Mouse (Mus musculus) myocyte (in vitro differentiated cells): ENCODE measurements around the gene Gm13889. TPM values are rescaled to one million over a fixed set of nuclear protein-coding genes. Genes with fewer than 3 reads are reported as not detected.

Experiments
- H3K27me3 ChIP-seq: one replicate; pipeline ENCODE4 v1.6.1; 2011; ENCODE audit not compliant: control insufficient read depth, insufficient read depth, insufficient read length
- H3K36me3 ChIP-seq: one replicate; pipeline ENCODE4 v1.6.1; 2011; ENCODE audit not compliant: control insufficient read depth, insufficient read depth
- H3K4me2 ChIP-seq: one replicate; pipeline ENCODE4 v1.6.1; 2011; ENCODE audit warnings: low read depth, control low read depth
- H3K4me3 ChIP-seq: one replicate; pipeline ENCODE4 v1.5.1; 2011; ENCODE audit warnings: mild to moderate bottlenecking, control low read depth, moderate library complexity
- H3K79me2 ChIP-seq: one replicate; pipeline ENCODE4 v1.6.1; 2011; ENCODE audit not compliant: control insufficient read depth, insufficient read depth
- H3ac ChIP-seq: one replicate; pipeline ENCODE4 v1.6.1; 2011; ENCODE audit not compliant: control insufficient read depth, insufficient read length
- CEBPB ChIP-seq: IDR thresholded peaks from 2 replicates; pipeline ENCODE4 v1.6.1; 2011; ENCODE audit warnings: mild to moderate bottlenecking, moderate library complexity; ENCODE audit not compliant: poor library complexity, insufficient read depth, severe bottlenecking
- E2F4 ChIP-seq: IDR thresholded peaks from one replicate; pipeline ENCODE4 v1.6.1; 2011; ENCODE audit warnings: mild to moderate bottlenecking, control low read depth, moderate library complexity; ENCODE audit not compliant: insufficient read depth
- MAX ChIP-seq: IDR thresholded peaks from one replicate; pipeline ENCODE4 v1.6.1; 2011; ENCODE audit warnings: low read depth, mild to moderate bottlenecking, control low read depth
- MYOD1 ChIP-seq, 3 experiments: IDR thresholded peaks; one replicate each; pipeline ENCODE4 v1.6.1; 2011; ENCODE audit warnings: control low read depth in 2 of 3, low read depth in 2 of 3, mild to moderate bottlenecking in 2 of 3, moderate library complexity in 1 of 3; ENCODE audit not compliant: insufficient read length in 2 of 3, control insufficient read depth in 1 of 3
- MYOG ChIP-seq, 3 experiments: IDR thresholded peaks; one replicate each; pipeline ENCODE4 v1.6.1; 2011; ENCODE audit warnings: control low read depth in 2 of 3, low read depth in 2 of 3, mild to moderate bottlenecking in 2 of 3; ENCODE audit not compliant: insufficient read length in 2 of 3, control insufficient read depth in 1 of 3, insufficient read depth in 1 of 3
- POLR2A ChIP-seq: IDR thresholded peaks from one replicate; pipeline ENCODE4 v1.6.1; 2011; ENCODE audit warnings: low read depth, mild to moderate bottlenecking, control low read depth, moderate library complexity; ENCODE audit not compliant: insufficient read length
- POLR2AphosphoS2 ChIP-seq: IDR thresholded peaks from one replicate; pipeline ENCODE4 v1.6.1; 2011; ENCODE audit warnings: low read depth, control low read depth; ENCODE audit not compliant: insufficient read length
- REST ChIP-seq: IDR thresholded peaks from one replicate; pipeline ENCODE4 v1.6.1; 2011; ENCODE audit warnings: mild to moderate bottlenecking, control low read depth, moderate library complexity; ENCODE audit not compliant: insufficient read depth, insufficient read length
- SRF ChIP-seq: IDR thresholded peaks from one replicate; pipeline ENCODE4 v1.6.1; 2011; ENCODE audit warnings: low read depth; ENCODE audit not compliant: control insufficient read depth, insufficient read length
- TCF12 ChIP-seq: IDR thresholded peaks from one replicate; pipeline ENCODE4 v1.6.1; 2011; ENCODE audit warnings: mild to moderate bottlenecking, control low read depth; ENCODE audit not compliant: poor library complexity, insufficient read depth, severe bottlenecking
- TCF3 ChIP-seq: IDR thresholded peaks from one replicate; pipeline ENCODE4 v1.6.1; 2011; ENCODE audit warnings: low read depth, control low read depth; ENCODE audit not compliant: insufficient read length
- USF1 ChIP-seq: IDR thresholded peaks from one replicate; pipeline ENCODE4 v1.6.1; 2011; ENCODE audit warnings: low read depth, mild to moderate bottlenecking, control low read depth, moderate library complexity
- polyA plus RNA-seq: library from polyadenylated mRNA; unstranded; fragments of >200 nt; fragmentation: generic; extraction: Trizol; gene quantifications from one replicate; pipeline ENCODE4 v1.2.1, GENCODE M21; 2012; ENCODE audit warnings: missing spikeins

Gm13889 gene
- polyA plus RNA-seq, 1 experiment = 6.1 TPM

DNA sequence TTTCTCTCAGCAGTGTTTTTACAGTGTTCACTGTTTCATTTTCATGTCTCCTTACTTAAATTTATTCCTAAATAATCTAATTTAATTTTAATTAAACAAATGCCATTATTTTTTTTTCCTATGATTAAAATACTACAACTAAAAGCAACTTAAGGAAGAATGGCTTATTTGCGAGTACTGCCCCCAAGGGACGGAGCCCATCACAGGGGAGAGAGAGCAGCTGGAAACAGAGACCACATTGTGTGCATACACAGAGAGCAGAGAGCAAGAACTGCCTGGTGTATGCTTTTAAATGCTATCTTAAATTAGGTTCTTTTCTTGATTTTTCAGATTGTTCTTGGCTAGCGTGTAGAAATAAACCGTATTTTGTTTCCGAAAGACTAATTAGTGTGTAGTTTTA, 10.0 kb downstream of the Gm13889 start:
- TF ChIP-seq CEBPB (no peak), SRF (no peak), MAX (no peak), TCF12 (no peak), REST (no peak), USF1 (no peak), POLR2A (no peak), POLR2AphosphoS2 (no peak)
- Histone ChIP-seq H3K4me2 (no peak overlapping the region), H3K79me2 (no peaks in the 10 kb centered on the region), H3K27me3 (no peaks in the 10 kb centered on the region), H3ac (no peak overlapping the region), H3K36me3 (no peaks in the 10 kb centered on the region), H3K4me3 (no peak overlapping the region)

DNA sequence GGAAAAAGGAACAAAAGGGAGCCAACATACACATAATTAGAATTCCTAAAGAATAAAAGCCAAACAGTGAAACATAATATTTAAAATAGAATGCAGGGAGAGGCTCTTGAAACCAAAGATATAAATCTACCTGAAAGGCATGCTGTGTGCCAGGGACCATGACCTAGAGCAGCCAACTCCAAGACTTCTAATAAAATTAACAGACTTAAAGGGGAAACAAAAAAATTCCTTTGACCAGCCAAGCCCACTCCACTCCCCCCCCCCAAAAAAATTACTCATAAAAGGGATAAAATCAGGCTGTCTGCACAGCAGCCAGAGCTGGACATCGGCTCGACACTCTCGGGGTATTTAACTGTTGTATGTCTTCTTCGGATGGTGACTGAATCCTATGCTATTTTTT, 12.1 kb downstream of the Gm13889 start:
- Histone ChIP-seq H3K36me3 (no peaks in the 10 kb centered on the region), H3K27me3 (peaks cover 10% of the 10 kb centered on the region), H3ac (no peak overlapping the region), H3K4me2 (no peak overlapping the region), H3K4me3 (no peak overlapping the region), H3K79me2 (no peaks in the 10 kb centered on the region)
- no peak for TF ChIP-seq MYOG (IDR thresholded peaks at IDR 0.05; ENCODE audit: control insufficient read depth in 1 of 3, insufficient read depth in 1 of 3, insufficient read length in 2 of 3, low read depth in 2 of 3)
- TF ChIP-seq POLR2AphosphoS2 = no peak
- no peak for TF ChIP-seq REST
- TF ChIP-seq MYOD1 (IDR thresholded peaks at IDR 0.05; ENCODE audit: control insufficient read depth in 1 of 3, insufficient read length in 2 of 3, low read depth in 2 of 3) = no peak
- no peak for TF ChIP-seq E2F4
- no peak for TF ChIP-seq TCF12
- no peak for TF ChIP-seq CEBPB
- no peak for TF ChIP-seq TCF3
- no peak for TF ChIP-seq POLR2A
- TF ChIP-seq MAX = no peak
- no peak for TF ChIP-seq SRF
- TF ChIP-seq USF1 = no peak

DNA sequence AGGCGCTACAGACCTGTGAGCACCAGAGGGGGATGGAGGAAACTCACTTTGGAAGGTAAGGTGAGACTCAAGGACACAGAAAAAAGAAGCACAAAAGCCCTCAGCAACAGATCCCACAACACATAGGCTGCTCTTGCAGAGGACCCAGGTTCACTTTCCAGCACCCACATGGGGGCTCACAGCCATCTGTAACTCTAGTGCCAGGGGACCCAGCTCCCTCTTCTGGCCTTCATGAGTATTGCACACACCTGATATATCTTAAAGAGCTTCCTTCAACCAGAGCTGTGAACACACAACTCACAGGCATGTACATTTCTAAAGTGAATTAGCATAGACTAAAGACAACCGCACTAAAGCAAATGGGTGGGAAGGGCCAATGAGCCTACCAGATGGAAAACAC, 12.9 kb downstream of the Gm13889 start:
- Histone ChIP-seq H3K27me3 (peaks cover 10% of the 10 kb centered on the region), H3K4me2 (no peak overlapping the region), H3K79me2 (no peaks in the 10 kb centered on the region), H3K4me3 (no peak overlapping the region), H3ac (no peak overlapping the region), H3K36me3 (no peaks in the 10 kb centered on the region)
- no peak for TF ChIP-seq TCF12
- no peak for TF ChIP-seq TCF3
- no peak for TF ChIP-seq SRF
- no peak for TF ChIP-seq MYOG (IDR thresholded peaks at IDR 0.05; ENCODE audit: control insufficient read depth in 1 of 3, insufficient read depth in 1 of 3, insufficient read length in 2 of 3, low read depth in 2 of 3)
- TF ChIP-seq MYOD1 (IDR thresholded peaks at IDR 0.05; ENCODE audit: control insufficient read depth in 1 of 3, insufficient read length in 2 of 3, low read depth in 2 of 3) = no peak
- TF ChIP-seq MAX = no peak
- TF ChIP-seq CEBPB = no peak
- no peak for TF ChIP-seq POLR2AphosphoS2
- no peak for TF ChIP-seq E2F4

DNA sequence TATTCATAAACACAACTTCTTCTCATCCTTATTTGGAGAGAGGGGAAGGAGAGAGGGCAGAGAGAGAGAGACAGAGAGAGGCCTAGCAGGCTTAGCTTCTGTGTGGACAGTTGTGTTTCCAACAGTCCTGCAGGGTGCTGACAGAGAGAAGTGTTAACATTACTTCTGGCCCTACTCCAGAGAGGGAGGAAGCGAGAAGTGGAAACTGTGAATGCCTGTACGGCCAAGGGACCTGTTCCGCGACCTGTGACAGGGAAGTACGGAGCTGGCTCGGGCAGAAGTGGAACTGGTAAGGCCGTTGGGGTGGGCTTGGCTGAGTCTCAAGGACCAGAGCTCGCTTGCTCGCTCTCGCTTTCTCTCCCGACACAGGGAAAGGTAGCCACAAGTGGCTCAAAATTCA, 15.3 kb downstream of the Gm13889 start:
- Histone ChIP-seq H3K36me3 (no peaks in the 10 kb centered on the region), H3K79me2 (no peaks in the 10 kb centered on the region), H3ac (no peak overlapping the region), H3K27me3 (peaks cover 10% of the 10 kb centered on the region), H3K4me2 (no peak overlapping the region), H3K4me3 (no peak overlapping the region)
- TF ChIP-seq POLR2A = no peak
- TF ChIP-seq USF1 = no peak
- no peak for TF ChIP-seq MYOD1 (IDR thresholded peaks at IDR 0.05; ENCODE audit: control insufficient read depth in 1 of 3, insufficient read length in 2 of 3, low read depth in 2 of 3)
- no peak for TF ChIP-seq CEBPB
- TF ChIP-seq TCF3 = no peak

DNA sequence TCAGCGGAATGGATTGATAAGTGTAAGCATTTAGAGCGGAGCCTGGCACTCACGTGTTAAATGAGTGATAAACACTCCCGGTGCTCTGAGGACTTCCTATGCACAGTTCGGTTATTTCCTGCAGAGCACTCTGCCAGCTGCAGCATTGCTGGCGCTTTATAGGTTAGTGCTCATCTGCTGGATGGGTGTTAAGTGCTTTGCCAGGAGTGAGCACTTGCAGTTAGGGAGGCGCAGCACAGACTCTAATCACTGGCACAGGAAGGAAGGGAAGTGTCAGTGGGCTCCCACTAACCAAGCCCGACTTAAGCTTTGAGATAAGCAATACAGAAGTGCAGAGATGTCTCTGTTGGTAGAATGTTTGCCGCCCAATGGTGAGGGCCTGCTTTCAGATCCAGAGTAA, 18.5 kb downstream of the Gm13889 start:
- TF ChIP-seq POLR2AphosphoS2 (no peak), TCF12 (no peak), CEBPB (no peak), MYOG (IDR thresholded peaks at IDR 0.05; ENCODE audit: control insufficient read depth in 1 of 3, insufficient read depth in 1 of 3, insufficient read length in 2 of 3, low read depth in 2 of 3) (no peak)
- Histone ChIP-seq H3K4me2 (no peak overlapping the region), H3K27me3 (peaks cover 14% of the 10 kb centered on the region), H3K79me2 (no peaks in the 10 kb centered on the region), H3ac (no peak overlapping the region), H3K36me3 (no peaks in the 10 kb centered on the region), H3K4me3 (no peak overlapping the region)

DNA sequence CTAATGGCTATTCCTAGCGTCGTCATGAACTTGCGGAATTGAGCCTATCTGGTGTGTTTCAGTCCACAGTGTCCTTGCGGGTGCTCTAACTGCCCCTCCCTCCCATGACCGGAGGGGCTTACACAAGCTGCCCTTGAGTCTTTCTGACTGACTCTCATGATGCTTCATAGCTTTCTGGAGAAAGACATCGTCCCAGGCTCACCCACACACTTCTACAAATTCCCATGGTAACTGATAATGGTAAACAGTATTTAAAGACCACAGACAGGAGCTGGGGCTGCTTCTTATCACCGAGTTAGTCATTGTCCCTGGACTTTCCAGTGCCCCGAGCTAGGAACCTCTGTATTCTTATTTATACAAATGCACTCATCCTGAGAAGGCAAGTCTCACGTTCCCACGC, 28.1 kb downstream of the Gm13889 start:
- H3ac ChIP-seq = no peak overlapping the region
- H3K4me2 ChIP-seq = no peak overlapping the region
- H3K79me2 ChIP-seq = no peaks in the 10 kb centered on the region
- peaks cover 18% of the 10 kb centered on the region for H3K27me3 ChIP-seq
- no peak overlapping the region for H3K4me3 ChIP-seq
- TF ChIP-seq SRF (no peak), MYOD1 (IDR thresholded peaks at IDR 0.05; ENCODE audit: control insufficient read depth in 1 of 3, insufficient read length in 2 of 3, low read depth in 2 of 3) (no peak), POLR2AphosphoS2 (no peak), USF1 (no peak), POLR2A (no peak), REST (no peak), TCF12 (no peak), CEBPB (no peak), TCF3 (no peak), MYOG (IDR thresholded peaks at IDR 0.05; ENCODE audit: control insufficient read depth in 1 of 3, insufficient read depth in 1 of 3, insufficient read length in 2 of 3, low read depth in 2 of 3) (no peak), MAX (no peak), E2F4 (no peak)
- no peaks in the 10 kb centered on the region for H3K36me3 ChIP-seq
